Mouse (Mus musculus): ENCODE measurements at regions not wholly inside any gene's neighbourhood (a gene's known extent, or its start where the extent isn't known, plus 50 kb on each side); places are given as distances from the start of the nearest gene placed in this dataset.

DNA sequence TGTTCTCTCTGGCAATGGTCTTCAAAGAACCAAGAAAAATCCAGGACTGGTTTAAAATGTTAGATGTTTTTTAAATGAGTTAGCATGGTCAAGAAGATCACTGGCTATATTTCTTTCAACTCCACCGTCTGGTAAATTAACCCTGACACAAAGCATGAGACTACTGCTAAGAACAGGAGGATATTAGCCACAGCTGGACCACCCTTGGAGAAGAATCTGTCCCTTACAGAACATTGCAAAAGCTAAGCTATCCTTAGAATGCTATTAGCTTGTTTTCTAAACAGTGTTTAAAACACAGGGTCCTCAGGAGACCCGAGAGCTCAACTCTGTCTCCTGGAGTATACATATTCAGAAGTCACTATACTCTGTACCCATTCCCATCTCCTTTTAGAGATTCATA, 644.9 kb downstream of the Actr3 start:
- H3K9me3 ChIP-seq: no peaks in the 10 kb centered on the region
- no peak for ATAC-seq (ENCODE audit: low FRiP score, low read depth)
- WGBS: 68% methylated on average over 2 of the region's 2 CpGs

DNA sequence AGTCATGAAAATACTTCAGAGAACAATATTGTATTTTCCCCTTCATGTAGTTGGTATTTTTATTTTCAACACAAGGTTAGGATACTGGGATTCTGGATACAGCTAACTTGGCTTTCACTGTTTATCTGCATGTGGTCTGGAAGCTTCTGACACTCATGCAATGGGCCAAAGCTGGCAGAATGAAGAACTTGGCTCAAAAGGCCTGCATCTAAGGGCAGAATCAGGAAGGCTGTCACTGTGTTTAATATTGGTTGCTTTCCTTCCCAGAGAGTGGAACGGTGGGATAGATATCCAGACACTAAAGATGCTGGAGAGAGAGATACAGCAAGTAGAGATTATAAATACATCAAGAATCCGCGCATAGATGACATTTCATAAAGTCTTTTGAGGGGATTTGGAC, 645.4 kb downstream of the Actr3 start:
- H3K9me3 ChIP-seq: no peaks in the 10 kb centered on the region
- no peak overlapping the region for H3K9ac ChIP-seq
- WGBS: 82% methylated on average over 3 of the region's 3 CpGs
- no peaks in the 10 kb centered on the region for H3K4me1 ChIP-seq (replicated peaks)
- no peaks in the 10 kb centered on the region for H3K27me3 ChIP-seq
- H3K4me3 ChIP-seq: no peak overlapping the region
- H3K36me3 ChIP-seq: no peaks in the 10 kb centered on the region
- H3K4me2 ChIP-seq: no peak overlapping the region
- H3K27ac ChIP-seq (replicated peaks): no peak overlapping the region
- no peak for ATAC-seq (ENCODE audit: low FRiP score, low read depth)

More for the DNA sequence above, 644.9 kb downstream of the Actr3 start:
- Histone ChIP-seq H3K27me3 (no peaks in the 10 kb centered on the region), H3K36me3 (no peaks in the 10 kb centered on the region), H3K4me3 (no peak overlapping the region), H3K4me1 (replicated peaks) (no peaks in the 10 kb centered on the region), H3K27ac (replicated peaks) (no peak overlapping the region), H3K4me2 (no peak overlapping the region), H3K9ac (no peak overlapping the region)

DNA sequence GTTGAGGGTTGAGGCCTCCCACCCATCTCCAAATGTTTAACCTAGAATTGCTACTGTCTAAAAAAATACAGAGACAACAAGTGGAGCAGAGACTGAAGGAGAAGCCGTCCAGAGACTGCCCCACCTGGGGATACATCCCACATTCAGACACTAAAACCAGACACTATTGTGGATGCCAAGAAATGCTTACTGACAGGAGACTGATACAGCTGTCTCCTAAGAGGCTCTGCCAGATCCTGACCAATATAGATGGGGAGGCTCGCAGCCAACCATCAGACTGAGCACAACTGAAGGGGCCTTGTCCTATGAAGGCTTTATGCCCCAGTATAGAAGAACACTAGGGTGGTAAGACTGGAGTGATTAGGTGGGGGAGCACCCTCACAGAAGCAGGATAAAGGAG, 652.5 kb downstream of the Actr3 start:
- Histone ChIP-seq H3K4me1 (replicated peaks) (no peaks in the 10 kb centered on the region), H3K9me3 (no peaks in the 10 kb centered on the region), H3K36me3 (no peaks in the 10 kb centered on the region), H3K27me3 (no peaks in the 10 kb centered on the region), H3K9ac (no peak overlapping the region), H3K4me2 (no peak overlapping the region), H3K27ac (replicated peaks) (no peak overlapping the region), H3K4me3 (no peak overlapping the region)
- ATAC-seq (ENCODE audit: low FRiP score, low read depth): no peak
- WGBS: 75% methylated on average over 2 of the region's 2 CpGs

DNA sequence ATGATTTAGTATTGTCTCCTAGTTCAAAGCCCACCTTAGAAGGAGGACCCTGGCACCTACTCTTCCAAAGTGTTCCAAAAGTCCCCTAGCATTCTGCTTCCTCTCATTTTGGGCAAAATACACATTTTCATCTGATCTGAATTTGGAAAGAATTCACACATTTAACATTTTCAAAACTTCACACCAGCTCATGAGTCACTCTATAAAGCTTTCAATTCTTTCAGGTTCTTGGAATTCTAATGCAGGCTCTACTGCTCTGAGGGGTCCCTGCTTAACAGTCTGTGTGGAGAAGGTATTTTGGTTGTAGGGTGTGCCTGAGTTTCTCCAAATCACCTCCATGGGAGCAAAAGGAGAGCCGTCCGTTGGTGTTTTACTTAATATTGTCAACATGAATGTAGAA, 657.8 kb downstream of the Actr3 start:
- H3K4me2 ChIP-seq: no peak overlapping the region
- no peak overlapping the region for H3K4me3 ChIP-seq
- no peak overlapping the region for H3K27ac ChIP-seq (replicated peaks)
- no peaks in the 10 kb centered on the region for H3K27me3 ChIP-seq
- no peak overlapping the region for H3K9ac ChIP-seq
- H3K36me3 ChIP-seq: no peaks in the 10 kb centered on the region
- H3K4me1 ChIP-seq (replicated peaks): no peaks in the 10 kb centered on the region
- WGBS: 90% methylated on average over 2 of the region's 2 CpGs
- H3K9me3 ChIP-seq: no peaks in the 10 kb centered on the region
- no peak for ATAC-seq (ENCODE audit: low FRiP score, low read depth)

DNA sequence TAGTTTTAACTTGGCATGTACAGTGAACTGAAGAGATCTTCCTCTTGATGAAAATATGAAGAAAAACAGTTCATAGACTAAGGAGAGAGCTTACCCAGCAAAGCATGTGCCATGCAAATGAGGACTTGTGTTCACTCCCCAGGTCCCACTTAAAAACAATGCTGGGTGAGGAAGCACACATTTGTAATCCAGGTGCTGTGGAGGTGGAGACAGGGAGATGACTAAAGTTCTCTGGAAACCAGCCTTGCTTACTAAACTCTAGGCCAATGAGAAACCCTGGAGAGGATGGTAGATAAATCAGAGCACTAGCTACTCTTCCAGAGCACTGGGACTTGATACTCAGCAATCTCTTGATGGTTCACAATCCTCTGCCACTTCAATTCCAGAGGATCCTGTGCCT, 678.8 kb downstream of the Actr3 start:
- Histone ChIP-seq H3K27me3 (no peaks in the 10 kb centered on the region), H3K4me2 (no peak overlapping the region), H3K9me3 (no peaks in the 10 kb centered on the region), H3K27ac (replicated peaks) (no peak overlapping the region), H3K4me3 (no peak overlapping the region), H3K4me1 (replicated peaks) (no peaks in the 10 kb centered on the region), H3K36me3 (no peaks in the 10 kb centered on the region), H3K9ac (no peak overlapping the region)
- ATAC-seq (ENCODE audit: low FRiP score, low read depth): no peak

DNA sequence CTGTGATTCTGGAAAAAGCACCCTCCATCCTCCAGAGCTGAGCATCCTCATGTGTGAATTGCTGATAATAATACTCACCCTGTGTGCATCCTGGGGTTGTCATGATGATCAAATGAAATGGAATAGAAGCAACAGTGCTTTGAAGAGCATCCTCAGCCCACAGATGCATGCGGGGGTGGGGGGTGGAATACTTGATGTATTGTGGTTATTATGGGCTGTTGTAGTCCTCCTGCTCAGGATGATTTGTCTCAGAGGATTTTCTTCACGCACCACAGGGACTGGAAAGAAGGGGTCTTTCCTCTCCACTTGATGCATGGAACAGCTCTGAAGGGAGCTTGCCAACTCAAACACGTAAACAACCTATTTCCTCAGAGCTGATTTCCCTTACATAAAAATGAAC, 694.4 kb upstream of the Dpp10 start:
- no peaks in the 10 kb centered on the region for H3K4me1 ChIP-seq (replicated peaks)
- H3K9me3 ChIP-seq: no peaks in the 10 kb centered on the region
- no peak overlapping the region for H3K4me3 ChIP-seq
- no peak overlapping the region for H3K9ac ChIP-seq
- H3K27me3 ChIP-seq: no peaks in the 10 kb centered on the region
- H3K27ac ChIP-seq (replicated peaks): no peak overlapping the region
- ATAC-seq (ENCODE audit: low FRiP score, low read depth): no peak
- 59% methylated on average over 3 of the region's 3 CpGs for WGBS
- H3K36me3 ChIP-seq: no peaks in the 10 kb centered on the region
- H3K4me2 ChIP-seq: no peak overlapping the region

DNA sequence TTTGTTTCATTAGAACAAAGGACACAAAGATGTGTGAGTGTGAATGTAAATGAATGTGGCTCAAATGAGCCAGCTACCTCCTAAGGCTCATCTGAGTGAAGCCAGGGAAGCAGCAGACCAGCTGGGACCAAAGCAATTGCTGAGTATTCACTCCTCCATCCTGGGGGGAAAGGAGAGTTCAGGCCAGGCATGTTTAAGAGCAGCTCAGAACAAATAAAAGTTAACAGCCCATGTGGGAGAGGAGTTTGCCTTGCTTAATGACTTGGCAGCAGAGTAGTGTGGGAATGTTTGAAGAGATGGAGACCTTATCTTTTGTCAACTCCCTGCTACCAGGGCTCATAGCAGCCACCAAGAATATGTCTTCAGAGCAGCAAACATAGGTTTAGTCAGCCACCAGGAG, 685.0 kb upstream of the Dpp10 start:
- no peak overlapping the region for H3K4me2 ChIP-seq
- no peaks in the 10 kb centered on the region for H3K9me3 ChIP-seq
- no peaks in the 10 kb centered on the region for H3K36me3 ChIP-seq
- no peak overlapping the region for H3K27ac ChIP-seq (replicated peaks)
- no peak overlapping the region for H3K9ac ChIP-seq
- no peak for ATAC-seq (ENCODE audit: low FRiP score, low read depth)
- no peaks in the 10 kb centered on the region for H3K27me3 ChIP-seq
- H3K4me3 ChIP-seq: no peak overlapping the region
- no peaks in the 10 kb centered on the region for H3K4me1 ChIP-seq (replicated peaks)

DNA sequence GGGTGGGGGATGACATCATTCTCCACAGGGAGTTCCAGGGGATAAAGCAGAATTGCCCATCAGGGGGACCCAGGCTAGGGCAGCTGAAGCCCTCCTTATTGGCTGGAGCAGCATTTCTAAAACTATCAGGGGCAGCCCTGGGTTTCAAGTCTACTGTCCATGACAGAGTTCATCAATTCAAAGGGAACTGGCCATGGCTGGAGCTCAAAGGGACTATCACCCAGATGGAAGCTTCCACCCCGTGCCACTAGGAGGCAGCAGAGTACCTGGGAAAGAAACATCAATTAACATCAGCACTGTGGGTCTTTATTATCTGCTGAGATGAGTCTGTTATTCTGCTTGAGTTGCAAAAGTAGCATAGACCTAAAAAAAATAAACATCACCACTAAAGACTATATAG, 672.7 kb upstream of the Dpp10 start:
- no peak for ATAC-seq (ENCODE audit: low FRiP score, low read depth)
- no peak overlapping the region for H3K4me3 ChIP-seq
- H3K27me3 ChIP-seq: no peaks in the 10 kb centered on the region
- no peaks in the 10 kb centered on the region for H3K9me3 ChIP-seq
- H3K36me3 ChIP-seq: no peaks in the 10 kb centered on the region
- no peak overlapping the region for H3K9ac ChIP-seq
- no peak overlapping the region for H3K27ac ChIP-seq (replicated peaks)
- H3K4me2 ChIP-seq: no peak overlapping the region
- WGBS: 0% methylated on average over 1 of the region's 1 CpGs
- H3K4me1 ChIP-seq (replicated peaks): no peaks in the 10 kb centered on the region

DNA sequence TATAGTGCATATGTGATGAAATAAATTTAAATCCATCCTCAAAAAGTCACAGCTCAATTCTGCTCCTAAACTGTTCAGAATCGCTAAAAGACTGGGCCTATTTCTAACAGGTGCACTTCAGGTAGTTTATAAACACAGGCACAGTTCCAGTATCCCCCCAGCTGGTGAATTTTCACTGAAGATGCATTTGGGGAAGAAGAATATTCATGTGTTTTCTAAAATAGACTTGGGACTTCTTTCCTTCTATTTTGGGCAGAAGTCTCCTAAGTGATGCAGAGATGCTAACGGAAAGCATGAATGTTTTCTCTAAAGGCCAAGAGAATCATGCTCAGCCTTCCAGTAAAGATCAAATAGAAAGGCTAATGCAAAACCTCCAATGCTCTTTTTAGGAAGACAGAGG, 660.9 kb upstream of the Dpp10 start:
- H3K4me1 ChIP-seq (replicated peaks): no peaks in the 10 kb centered on the region
- no peak overlapping the region for H3K4me3 ChIP-seq
- no peak overlapping the region for H3K9ac ChIP-seq
- no peaks in the 10 kb centered on the region for H3K9me3 ChIP-seq
- H3K36me3 ChIP-seq: no peaks in the 10 kb centered on the region
- no peaks in the 10 kb centered on the region for H3K27me3 ChIP-seq
- no peak for ATAC-seq (ENCODE audit: low FRiP score, low read depth)
- WGBS: 96% methylated on average over 2 of the region's 2 CpGs
- no peak overlapping the region for H3K27ac ChIP-seq (replicated peaks)
- no peak overlapping the region for H3K4me2 ChIP-seq

DNA sequence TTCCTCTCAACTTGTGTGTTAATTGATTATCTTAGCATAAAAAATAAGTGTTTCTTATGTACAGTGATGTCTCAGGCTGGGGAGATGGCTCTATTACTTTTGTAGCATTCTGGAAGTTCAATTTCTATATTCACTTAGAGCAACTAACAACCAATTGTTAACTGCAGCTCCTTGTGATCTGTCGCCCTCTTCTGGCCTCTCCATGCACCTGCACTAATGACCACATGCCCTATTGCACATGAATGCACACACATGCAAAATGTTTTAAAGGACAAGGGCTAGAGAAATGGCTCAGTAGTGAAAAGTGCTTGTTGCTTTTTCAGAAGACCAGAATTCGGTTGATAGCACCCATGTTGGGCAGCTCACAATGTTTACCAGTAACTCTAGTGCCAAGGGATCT, 629.1 kb upstream of the Dpp10 start:
- Histone ChIP-seq H3K27ac (replicated peaks) (no peak overlapping the region), H3K4me1 (replicated peaks) (no peaks in the 10 kb centered on the region), H3K9ac (no peak overlapping the region), H3K27me3 (no peaks in the 10 kb centered on the region), H3K4me2 (no peak overlapping the region), H3K4me3 (no peak overlapping the region), H3K9me3 (no peaks in the 10 kb centered on the region), H3K36me3 (no peaks in the 10 kb centered on the region)
- 33% methylated on average over 2 of the region's 2 CpGs for WGBS
- no peak for ATAC-seq (ENCODE audit: low FRiP score, low read depth)

DNA sequence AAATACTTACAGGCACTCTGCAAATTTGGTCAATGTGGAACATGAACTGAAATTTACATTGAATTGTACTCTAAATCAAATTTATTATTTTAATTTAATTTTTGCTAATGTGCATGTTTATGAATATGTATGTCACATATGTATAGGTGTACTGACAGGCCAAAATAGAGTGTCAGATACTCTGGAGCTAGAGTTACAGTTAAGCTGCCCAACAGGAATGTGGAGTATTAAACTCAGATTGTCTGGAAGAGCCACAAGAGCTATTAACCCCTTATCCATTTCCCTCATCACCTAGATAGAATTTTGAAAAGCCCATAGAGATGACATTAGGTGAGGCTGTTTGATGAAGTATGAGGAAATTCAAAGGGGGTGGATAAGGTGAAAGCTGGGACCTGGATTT, 607.5 kb upstream of the Dpp10 start:
- Histone ChIP-seq H3K9me3 (no peaks in the 10 kb centered on the region), H3K9ac (no peak overlapping the region), H3K4me1 (replicated peaks) (no peaks in the 10 kb centered on the region), H3K4me2 (no peak overlapping the region), H3K36me3 (no peaks in the 10 kb centered on the region), H3K27me3 (no peaks in the 10 kb centered on the region), H3K4me3 (no peak overlapping the region), H3K27ac (replicated peaks) (no peak overlapping the region)
- ATAC-seq (ENCODE audit: low FRiP score, low read depth): no peak

DNA sequence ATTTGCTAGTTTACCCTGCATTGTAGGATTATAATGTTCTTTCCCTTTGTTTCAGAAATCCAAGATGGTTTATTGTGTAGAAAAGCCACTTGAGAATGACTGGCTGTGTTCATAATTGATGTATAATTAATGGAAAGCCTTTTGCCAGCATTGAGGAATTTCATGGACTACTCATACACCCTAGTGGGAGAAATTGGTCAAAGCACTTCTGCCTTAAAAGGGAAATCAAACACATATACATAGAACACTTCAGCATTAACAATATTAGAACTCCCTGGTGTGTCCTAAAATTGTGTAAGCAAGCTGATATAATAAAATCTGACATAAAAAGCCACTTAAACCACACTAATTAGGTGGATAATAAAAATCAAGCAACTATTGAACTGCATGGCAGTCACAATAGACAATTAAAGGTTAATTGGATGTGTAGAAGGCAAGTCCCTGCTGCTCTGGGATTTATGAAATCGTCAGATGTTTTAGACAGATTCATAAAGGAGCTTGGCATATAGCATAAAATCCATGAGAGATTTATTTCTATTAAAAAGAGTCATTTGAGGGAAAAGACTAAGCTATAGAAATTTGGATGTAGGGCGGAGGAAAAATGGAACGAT, 607.0 kb upstream of the Dpp10 start:
- WGBS: 64% methylated on average over 3 of the region's 3 CpGs
- no peak overlapping the region for H3K9ac ChIP-seq
- no peaks in the 10 kb centered on the region for H3K36me3 ChIP-seq
- no peak overlapping the region for H3K4me2 ChIP-seq
- H3K4me1 ChIP-seq (replicated peaks): no peaks in the 10 kb centered on the region
- H3K27ac ChIP-seq (replicated peaks): no peak overlapping the region; the same call in 1 of the 2 replicates
- H3K9me3 ChIP-seq: no peaks in the 10 kb centered on the region
- H3K4me3 ChIP-seq: no peak overlapping the region
- ATAC-seq (ENCODE audit: low FRiP score, low read depth): peak; percentile 68; the same call in 1 of the 2 replicates
- H3K27me3 ChIP-seq: no peaks in the 10 kb centered on the region

DNA sequence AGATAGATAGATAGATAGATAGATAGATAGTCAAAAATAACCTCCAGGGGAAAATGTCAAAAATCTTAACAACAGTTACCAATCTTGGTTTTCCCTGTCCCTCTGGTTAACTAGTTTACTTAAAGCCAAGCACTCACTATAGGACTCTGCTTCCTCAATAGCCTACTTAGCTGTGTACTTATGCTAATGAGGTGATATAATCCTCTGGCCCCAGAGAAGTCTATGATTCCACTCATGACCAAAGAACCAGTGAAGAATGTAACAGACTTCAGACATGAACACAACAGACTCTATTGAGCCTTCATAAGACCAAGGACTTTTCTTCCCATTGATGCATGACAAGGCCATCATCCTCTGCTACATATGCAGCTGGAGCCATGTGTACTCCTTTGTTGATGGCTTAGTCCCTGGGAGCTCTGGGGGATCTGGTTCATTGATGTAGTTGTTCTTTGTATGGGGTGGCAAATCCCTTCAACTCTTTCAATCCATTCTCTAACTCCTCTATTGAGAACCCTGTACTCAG, 589.9 kb upstream of the Dpp10 start:
- Histone ChIP-seq H3K27me3 (no peaks in the 10 kb centered on the region), H3K27ac (replicated peaks) (no peak overlapping the region), H3K4me3 (no peak overlapping the region), H3K4me1 (replicated peaks) (no peaks in the 10 kb centered on the region), H3K4me2 (no peak overlapping the region), H3K9ac (no peak overlapping the region), H3K36me3 (no peaks in the 10 kb centered on the region), H3K9me3 (no peaks in the 10 kb centered on the region)
- ATAC-seq (ENCODE audit: low FRiP score, low read depth): no peak
